21 mouse cellular contexts compared by ENCODE assay signal in the genomic region with DNA sequence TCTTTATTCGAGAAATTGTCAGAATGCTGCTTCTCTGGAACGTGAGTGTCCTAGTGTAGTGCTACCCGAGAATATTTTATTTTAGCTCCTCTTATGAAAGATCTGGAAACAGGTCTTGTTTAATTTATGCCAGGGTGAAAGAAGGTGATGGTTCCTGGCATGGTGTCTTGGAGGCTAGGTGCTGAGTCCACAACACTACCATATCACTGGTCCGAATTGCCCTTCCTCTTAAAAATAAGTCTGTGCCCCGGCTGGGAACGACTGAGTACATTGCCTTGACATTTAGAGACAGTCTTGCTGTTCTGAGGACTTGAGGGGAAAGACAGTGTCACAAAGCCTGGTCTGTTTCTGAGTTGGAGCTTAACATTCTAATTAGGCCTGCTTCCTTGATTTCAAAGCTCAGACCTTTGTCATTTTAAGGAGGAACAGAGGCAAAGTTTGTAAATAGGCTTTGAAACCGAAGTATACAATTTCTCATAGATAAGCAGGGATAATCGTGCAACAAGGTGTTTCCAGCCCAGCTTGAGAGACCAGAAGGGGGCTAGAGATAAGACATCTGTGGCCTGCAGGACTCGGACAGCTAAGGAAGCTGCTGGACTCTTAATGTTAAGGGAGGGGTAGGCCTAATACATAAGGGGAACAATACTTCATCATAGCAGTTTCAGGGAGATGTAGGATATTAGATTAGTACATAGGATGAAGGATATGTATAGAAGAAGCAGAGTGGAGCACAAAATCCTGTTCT. TPM values are rescaled to one million over a fixed set of nuclear protein-coding genes. Genes with fewer than 3 reads are reported as not detected.
DNase-seq lines count a peak whose midpoint lies in the region; ATAC-seq and TF ChIP-seq lines count a peak whose summit lies in the region.
"Had no signal": no experiment of that assay in that cellular context is flagged by ENCODE, and none has a peak within 500 bp of the region (broad histone marks: within the 10 kb centered on the region; RNA-seq: fewer than 3 reads in every experiment).

No protein-coding gene starts in this region.

- H3K4me3 ChIP-seq in G1E (ENCODE audit: low read depth, low read length), result no peak overlapping the region; the same call in 1 of the 2 replicates
- H3K4me3 ChIP-seq in liver, embryonic 16.5 days (ENCODE audit: low read depth, low read length), result no peak overlapping the region
- H3K4me3 ChIP-seq in lung, postnatal 0 days (ENCODE audit: low read depth, low read length), result no peak overlapping the region
- H3K4me3 ChIP-seq: embryonic facial prominence, embryonic 10.5 days; hindbrain, embryonic 15.5 days; intestine, embryonic 15.5 days; kidney, embryonic 15.5 days; neural tube, embryonic 13.5 days had no signal

- no peak for TF ChIP-seq EP300 in lung, postnatal 0 days (IDR thresholded peaks at IDR 0.05)

- WGBS in liver, embryonic 16.5 days (ENCODE audit: insufficient replicate concordance), result 46% methylated on average over 9 of the region's 9 CpGs
- 73% methylated on average over 9 of the region's 9 CpGs for WGBS in lung, postnatal 0 days

- no peaks in the 10 kb centered on the region for H3K9me3 ChIP-seq in G1E (replicated peaks)
- H3K9me3 ChIP-seq in liver, embryonic 16.5 days (replicated peaks; ENCODE audit: control insufficient read depth, low read length), result no peaks in the 10 kb centered on the region
- H3K9me3 ChIP-seq in lung, postnatal 0 days (ENCODE audit: low read length), result no peaks in the 10 kb centered on the region
- H3K9me3 ChIP-seq: embryonic facial prominence, embryonic 10.5 days; hindbrain, embryonic 15.5 days; intestine, embryonic 15.5 days; kidney, embryonic 15.5 days; neural tube, embryonic 13.5 days had no signal

- TF ChIP-seq CTCF in G1E (IDR thresholded peaks at IDR 0.05; ENCODE audit: low read depth, low read length), result no peak
- TF ChIP-seq CTCF in lung, postnatal 0 days (IDR thresholded peaks at IDR 0.05), result no peak

- intact Hi-C loops in left cerebral cortex, postnatal 10 days (cut with DNase I), result no loop called here

- H3K9ac ChIP-seq in liver, embryonic 16.5 days (ENCODE audit: low read depth, low read length), result peak overlapping the region; percentile 21; the same call in 1 of the 2 replicates
- no peak overlapping the region for H3K9ac ChIP-seq in lung, postnatal 0 days (replicated peaks; ENCODE audit: low read depth)
- H3K9ac ChIP-seq: hindbrain, embryonic 15.5 days; intestine, embryonic 15.5 days; kidney, embryonic 15.5 days; neural tube, embryonic 13.5 days had no signal

- H3K27me3 ChIP-seq in G1E (ENCODE audit: insufficient read depth, low read length), result no peaks in the 10 kb centered on the region
- no peaks in the 10 kb centered on the region; the same call in 1 of the 2 replicates for H3K27me3 ChIP-seq in liver, embryonic 16.5 days (ENCODE audit: control insufficient read depth, insufficient read depth, low read depth, low read length)
- H3K27me3 ChIP-seq in lung, postnatal 0 days (replicated peaks; ENCODE audit: insufficient read depth, low read length), result no peaks in the 10 kb centered on the region
- H3K27me3 ChIP-seq: hindbrain, embryonic 15.5 days; intestine, embryonic 15.5 days had no signal

- H3K27ac ChIP-seq in liver, embryonic 16.5 days (ENCODE audit: low read length), result peak overlapping the region; percentile 66; the same call in 1 of the 2 replicates
- H3K27ac ChIP-seq in lung, postnatal 0 days (ENCODE audit: low read length), result no peak overlapping the region
- H3K27ac ChIP-seq: embryonic facial prominence, embryonic 10.5 days; hindbrain, embryonic 15.5 days; intestine, embryonic 15.5 days; kidney, embryonic 15.5 days; neural tube, embryonic 13.5 days had no signal

- peaks cover 28% of the 10 kb centered on the region for H3K4me1 ChIP-seq in G1E (ENCODE audit: insufficient read depth, low read depth, low read length)
- peaks cover 13% of the 10 kb centered on the region for H3K4me1 ChIP-seq in liver, embryonic 16.5 days (ENCODE audit: control insufficient read depth, low read depth, low read length)
- H3K4me1 ChIP-seq in lung, postnatal 0 days (ENCODE audit: insufficient read depth, low read depth, low read length), result no peaks in the 10 kb centered on the region
- H3K4me1 ChIP-seq: embryonic facial prominence, embryonic 10.5 days; hindbrain, embryonic 15.5 days; intestine, embryonic 15.5 days; kidney, embryonic 15.5 days; neural tube, embryonic 13.5 days had no signal

- DNase-seq in 416B (ENCODE audit: low read depth) (peak; percentile 36), G1E (ENCODE audit: low spot score) (no peak), liver (peak; percentile 55), adipocyte (ENCODE audit: low spot score) (no peak)
- DNase-seq in lung, postnatal 0 days (ENCODE audit: low spot score), result no peak
- no peak for DNase-seq in left cerebral cortex, postnatal 10 days (ENCODE audit: extremely low spot score in 1 of 2, low spot score in 2 of 2)
- DNase-seq: cerebellum, adult 9-10 months; heart, postnatal 36 days; kidney, postnatal 4 days; lung, postnatal 10 days; midbrain, embryonic 14.5 days; right cerebral cortex, postnatal 25 days; thymus, adult 2 months had no signal

- peaks cover 2% of the 10 kb centered on the region for H3K36me3 ChIP-seq in G1E (replicated peaks)
- no peaks in the 10 kb centered on the region for H3K36me3 ChIP-seq in liver, embryonic 16.5 days (ENCODE audit: control insufficient read depth, insufficient read depth)
- no peaks in the 10 kb centered on the region for H3K36me3 ChIP-seq in lung, postnatal 0 days (ENCODE audit: insufficient read depth, low read length)
- H3K36me3 ChIP-seq: embryonic facial prominence, embryonic 10.5 days; hindbrain, embryonic 15.5 days; intestine, embryonic 15.5 days; kidney, embryonic 15.5 days; neural tube, embryonic 13.5 days had no signal

- H3K4me2 ChIP-seq in liver, embryonic 16.5 days (ENCODE audit: low read depth, low read length), result peak overlapping the region; percentile 38
- no peak overlapping the region for H3K4me2 ChIP-seq in lung, postnatal 0 days (replicated peaks; ENCODE audit: low read depth, low read length)
- H3K4me2 ChIP-seq: hindbrain, embryonic 15.5 days; intestine, embryonic 15.5 days; kidney, embryonic 15.5 days; neural tube, embryonic 13.5 days had no signal

- peak; percentile 91 for ATAC-seq in G1E (ENCODE audit: extremely low read depth, insufficient number of reproducible peaks, low FRiP score, poor library complexity, severe bottlenecking)
- ATAC-seq in liver, embryonic 16.5 days (ENCODE audit: low read depth), result peak; percentile 87
- ATAC-seq in lung, postnatal 0 days, result no peak
- ATAC-seq: activated CD4-positive, CD25-positive, alpha-beta regulatory T cell, adult 4 months; forebrain, embryonic 14.5 days; intestine, embryonic 15.5 days had no signal

RNA-seq across cellular contexts. Expression of gene Apex2, which starts 5.5 kb away (rescaled TPM):
- total RNA-seq in G1E (2014; fragmentation: Nextera tagmentation) (21.0 and 22.8 TPM in 2 replicates), G1E (2017) (7.7 and 8.0 TPM in 2 replicates)
- 1.2 and 1.3 TPM in 2 replicates for polyA plus RNA-seq in G1E (2012)
- polyA plus RNA-seq in liver, embryonic 16.5 days (2015; fragmentation: Nextera tagmentation; extraction: Ambion mirVana), result 9.8 and 10.8 TPM in 2 replicates
- 6.7 and 7.3 TPM in 2 replicates for polyA plus RNA-seq in lung, postnatal 0 days (2015; fragmentation: Nextera tagmentation; extraction: Ambion mirVana)
- 10 to 100 TPM; 16.6 to 16.9 TPM for total RNA-seq in left cerebral cortex, postnatal 10 days (2021)

RNA-seq across cellular contexts. Expression of gene Pfkfb1, which starts 7.2 kb away (rescaled TPM):
- total RNA-seq in G1E (2014; fragmentation: Nextera tagmentation) (10.0 and 19.6 TPM in 2 replicates), G1E (2017) (4.9 and 5.0 TPM in 2 replicates)
- polyA plus RNA-seq in G1E (2012), result 0.28 and 0.51 TPM in 2 replicates
- 10.3 and 11.6 TPM in 2 replicates for polyA plus RNA-seq in liver, embryonic 16.5 days (2015; fragmentation: Nextera tagmentation; extraction: Ambion mirVana)
- 1.9 and 2.5 TPM in 2 replicates for polyA plus RNA-seq in lung, postnatal 0 days (2015; fragmentation: Nextera tagmentation; extraction: Ambion mirVana)
- 1 to 10 TPM; 3.6 TPM for total RNA-seq in left cerebral cortex, postnatal 10 days (2021)

RNA-seq across cellular contexts. Expression of gene Alas2, which starts 48.0 kb away (rescaled TPM):
- total RNA-seq in G1E (2014; fragmentation: Nextera tagmentation) (9.0 and 131 TPM in 2 replicates), G1E (2017) (0.87 and 1.1 TPM in 2 replicates)
- 0.30 and 0.57 TPM in 2 replicates for polyA plus RNA-seq in G1E (2012)
- polyA plus RNA-seq in liver, embryonic 16.5 days (2015; fragmentation: Nextera tagmentation; extraction: Ambion mirVana), result 1,397 and 1,519 TPM in 2 replicates
- 145 and 178 TPM in 2 replicates for polyA plus RNA-seq in lung, postnatal 0 days (2015; fragmentation: Nextera tagmentation; extraction: Ambion mirVana)
- 10 to 100 TPM in 1 of 2 experiments, 1 to 10 TPM in 1; 7.6 to 13.8 TPM for total RNA-seq in left cerebral cortex, postnatal 10 days (2021)

Comparison
In these comparisons a context has a peak if more than half of its experiments do, and no peak if none do; other contexts are left out.
1. DNase-seq: peak in 416B (single experiment) and liver (single experiment); none in G1E (single experiment), adipocyte (single experiment), lung, postnatal 0 days (single experiment) and left cerebral cortex, postnatal 10 days (0 of 2).
2. RNA of gene Alas2, which starts 48.0 kb away (polyA plus RNA-seq): 1,397 to 1,519 TPM in liver, embryonic 16.5 days and 145 to 178 TPM in lung, postnatal 0 days; 0.30 to 0.57 TPM in G1E; every median in the first group is over 10 times any median in the second.